In genomic region chr16:34571931-34572405, GRCm38 (mm10) we compare ENCODE assay signal across 8 mouse cellular contexts. TPM values are rescaled to one million over a fixed set of nuclear protein-coding genes. Genes with fewer than 3 reads are reported as not detected.
DNase-seq lines count a peak whose midpoint lies in the region; ATAC-seq and TF ChIP-seq lines count a peak whose summit lies in the region.

No protein-coding gene starts in this region.

- peak overlapping the region; percentile 94 for H3K4me2 ChIP-seq in intestine, embryonic 15.5 days (replicated peaks)
- peak overlapping the region; percentile 94 for H3K4me2 ChIP-seq in midbrain, embryonic 14.5 days (ENCODE audit: low read length)

- no peak for TF ChIP-seq POLR2A in testis, adult 2 months (IDR thresholded peaks at IDR 0.05; ENCODE audit: control insufficient read depth, low read depth, low read length)

- peaks cover 14% of the 10 kb centered on the region for H3K4me1 ChIP-seq in testis, adult 2 months (ENCODE audit: control insufficient read depth, insufficient read depth, low read length)
- H3K4me1 ChIP-seq in intestine, embryonic 15.5 days (replicated peaks): peaks cover 13% of the 10 kb centered on the region
- peaks cover 26% of the 10 kb centered on the region for H3K4me1 ChIP-seq in midbrain, embryonic 14.5 days (ENCODE audit: control insufficient read depth, insufficient read depth, low read length)

- H3K4me3 ChIP-seq in testis, adult 2 months (ENCODE audit: control insufficient read depth, low read depth, low read length): peak overlapping the region; percentile 65; the same call in 1 of the 2 replicates
- H3K4me3 ChIP-seq in intestine, embryonic 15.5 days (replicated peaks): peak overlapping the region; percentile 81
- peak overlapping the region; percentile 96 for H3K4me3 ChIP-seq in midbrain, embryonic 14.5 days (replicated peaks; ENCODE audit: low read depth, low read length)

- no peak for TF ChIP-seq CTCF in testis, adult 2 months (IDR thresholded peaks at IDR 0.05; ENCODE audit: control insufficient read depth, insufficient read depth, insufficient replicate concordance, low read depth, low read length)

- peaks cover 7% of the 10 kb centered on the region; the same call in 1 of the 2 replicates for H3K27me3 ChIP-seq in testis, adult 2 months (ENCODE audit: control insufficient read depth, insufficient read depth, low read length)
- 0 out of 2 replicates have a peak, but pooled peaks cover 2% of the 10 kb centered on the region for H3K27me3 ChIP-seq in intestine, embryonic 15.5 days (replicated peaks)
- no peaks in the 10 kb centered on the region for H3K27me3 ChIP-seq in midbrain, embryonic 14.5 days (ENCODE audit: control insufficient read depth, insufficient read depth, low read length)

- 2% methylated on average over 10 of the region's 10 CpGs for WGBS in intestine, embryonic 15.5 days
- 1% methylated on average over 10 of the region's 10 CpGs for WGBS in midbrain, embryonic 14.5 days

- 0 out of 2 replicates have a peak, but pooled peaks have one; percentile 0 for ATAC-seq in intestine, embryonic 15.5 days
- ATAC-seq in midbrain, embryonic 14.5 days (ENCODE audit: low FRiP score, low TSS enrichment): peak; percentile 15; the same call in 1 of the 2 replicates

- peak overlapping the region; percentile 89 for H3K9ac ChIP-seq in intestine, embryonic 15.5 days
- peak overlapping the region; percentile 98 for H3K9ac ChIP-seq in midbrain, embryonic 14.5 days (replicated peaks; ENCODE audit: low read length)

- H3K27ac ChIP-seq in testis, adult 2 months (ENCODE audit: control insufficient read depth, insufficient read depth, low read depth, low read length): no peak overlapping the region
- no peak overlapping the region for H3K27ac ChIP-seq in intestine, embryonic 15.5 days
- peak overlapping the region; percentile 100 for H3K27ac ChIP-seq in midbrain, embryonic 14.5 days (replicated peaks; ENCODE audit: low read depth, low read length)

- H3K9me3 ChIP-seq in intestine, embryonic 15.5 days: no peaks in the 10 kb centered on the region
- no peaks in the 10 kb centered on the region for H3K9me3 ChIP-seq in midbrain, embryonic 14.5 days (ENCODE audit: control insufficient read depth, low read length)

- no peaks in the 10 kb centered on the region for H3K36me3 ChIP-seq in testis, adult 2 months (ENCODE audit: control insufficient read depth, insufficient read depth, low read length)
- no peaks in the 10 kb centered on the region for H3K36me3 ChIP-seq in intestine, embryonic 15.5 days
- no peaks in the 10 kb centered on the region for H3K36me3 ChIP-seq in midbrain, embryonic 14.5 days (ENCODE audit: control insufficient read depth, insufficient read depth, low read length)

- intact Hi-C loops in left cerebral cortex, postnatal 36 days (cut with DNase I): loop anchor here (2.0 to 5.0 kb wide), 3 partner anchors 39 to 225 kb away; no protein-coding TSS in a partner anchor

- DNase-seq in adrenal gland, adult 2 months: peak; percentile 12
- no peak for DNase-seq in adrenal gland, postnatal 36 days
- DNase-seq in testis, postnatal 10 days (ENCODE audit: low spot score): no peak
- peak; percentile 65 for DNase-seq in midbrain, embryonic 14.5 days
- DNase-seq in left cerebral cortex, postnatal 36 days (ENCODE audit: low spot score in 2 of 2): no peak
- no peak for DNase-seq in frontal cortex, postnatal 25 days (ENCODE audit: low spot score in 2 of 2)

RNA-seq across cellular contexts. Expression of gene Kalrn, which starts 1.4 kb away (rescaled TPM):
- 1 to 10 TPM; 5.3 to 9.9 TPM for total RNA-seq in adrenal gland, adult 2 months (2021)
- 1.5 and 1.6 TPM in 2 replicates for polyA plus RNA-seq in adrenal gland, adult 2 months (2012; rRNA removed)
- 10 to 100 TPM in 1 of 2 experiments, 1 to 10 TPM in 1; 6.1 to 17.5 TPM for total RNA-seq in adrenal gland, postnatal 36 days (2021)
- polyA plus RNA-seq in testis, adult 2 months (2012; rRNA removed): 4.2 and 5.7 TPM in 2 replicates
- 13.0 and 14.4 TPM in 2 replicates for polyA plus RNA-seq in intestine, embryonic 15.5 days (2015; fragmentation: Nextera tagmentation; extraction: Ambion mirVana)
- 40.1 and 44.6 TPM in 2 replicates for polyA plus RNA-seq in midbrain, embryonic 14.5 days (2014; fragmentation: Nextera tagmentation; extraction: Ambion mirVana)
- 100 to 1,000 TPM; 564 to 585 TPM for total RNA-seq in left cerebral cortex, postnatal 36 days (2021)

Comparison
In these comparisons a context has a peak if more than half of its experiments do, and no peak if none do; other contexts are left out.
1. DNase-seq: peak in adrenal gland, adult 2 months (single experiment) and midbrain, embryonic 14.5 days (single experiment); none in adrenal gland, postnatal 36 days (0 of 2), testis, postnatal 10 days (single experiment), left cerebral cortex, postnatal 36 days (0 of 2) and frontal cortex, postnatal 25 days (0 of 2).
2. Peak in every context shown above with its lines, with median percentiles within 50 percentile points of each other: H3K4me3 ChIP-seq.